Mouse (Mus musculus): ENCODE results near the gene Wdr54. TPM values are rescaled to one million over a fixed set of nuclear protein-coding genes. Genes with fewer than 3 reads are reported as not detected.
A peak's percentile ranks its signal among the peaks of the same experiment; 100 is the strongest.

The Wdr54 gene
- total and polyA plus RNA-seq, 3 experiments, result 1.9 to 10.3 (median 7.8) TPM

GRCm38 (mm10) chr6:83185895-83186861, 30.0 kb upstream of the Wdr54 start:
- TF ChIP-seq TBP (conservative IDR thresholded peaks at IDR 0.05; ENCODE audit: low read depth, low read length), result no peak
- TF ChIP-seq GABPA (IDR thresholded peaks at IDR 0.05; ENCODE audit: insufficient replicate concordance, low read depth, low read length), result no peak
- no peak for TF ChIP-seq UBTF (IDR thresholded peaks at IDR 0.05; ENCODE audit: low read depth, low read length)
- Histone ChIP-seq H3K36me3 (replicated peaks in 1 of 2; ENCODE audit: control insufficient read depth in 1 of 2, insufficient read depth in 1 of 2, low read length in 1 of 2) (peaks cover 46 to 88% of the 10 kb centered on the region in 2 experiments), H3K27ac (ENCODE audit: insufficient read depth, low read depth) (no peak overlapping the region), H3K4me1 (ENCODE audit: control insufficient read depth in 1 of 2, insufficient read depth in 2 of 2) (no peaks in the 10 kb centered on the region), H3K79me2 (replicated peaks; ENCODE audit: control insufficient read depth, extremely low read depth, insufficient read depth, poor library complexity, severe bottlenecking) (no peaks in the 10 kb centered on the region), H3K4me2 (ENCODE audit: insufficient read depth, low read depth, poor library complexity, severe bottlenecking) (no peak overlapping the region), H3K9me3 (replicated peaks; ENCODE audit: low read length) (no peaks in the 10 kb centered on the region), H3K9ac (ENCODE audit: insufficient read depth, low read depth) (no peak overlapping the region), H3K27me3 (replicated peaks) (no peaks in the 10 kb centered on the region), H3K4me3 (replicated peaks in 1 of 3; ENCODE audit: low read depth in 2 of 3, low read length in 2 of 3, poor library complexity in 1 of 3) (no peak overlapping the region)
- DNase-seq (ENCODE audit: extremely low read depth), result no peak
- in situ Hi-C loops (cut with MboI; ENCODE audit: low pct_ligation_motif_present, low pct_unique_long_range_greater_than_20kb, low sequenced_read_pairs) (no loop called here), dilution Hi-C loops (cut with MboI; ENCODE audit: extremely low pct_ligation_motif_present, extremely low pct_unique_long_range_greater_than_20kb, low sequenced_read_pairs) (no loop called here)

GRCm38 (mm10) chr6:83184858-83185435, 28.8 kb upstream of the Wdr54 start:
- Histone ChIP-seq H3K4me3 (replicated peaks in 1 of 3; ENCODE audit: low read depth in 2 of 3, low read length in 2 of 3, poor library complexity in 1 of 3) (no peak overlapping the region), H3K9ac (ENCODE audit: insufficient read depth, low read depth) (no peak overlapping the region), H3K9me3 (replicated peaks; ENCODE audit: low read length) (no peaks in the 10 kb centered on the region), H3K4me1 (ENCODE audit: control insufficient read depth in 1 of 2, insufficient read depth in 2 of 2) (no peaks in the 10 kb centered on the region), H3K27me3 (replicated peaks) (no peaks in the 10 kb centered on the region), H3K27ac (ENCODE audit: insufficient read depth, low read depth) (no peak overlapping the region), H3K36me3 (replicated peaks in 1 of 2; ENCODE audit: control insufficient read depth in 1 of 2, insufficient read depth in 1 of 2, low read length in 1 of 2) (peaks cover 34 to 75% of the 10 kb centered on the region in 2 experiments), H3K79me2 (replicated peaks; ENCODE audit: control insufficient read depth, extremely low read depth, insufficient read depth, poor library complexity, severe bottlenecking) (no peaks in the 10 kb centered on the region), H3K4me2 (ENCODE audit: insufficient read depth, low read depth, poor library complexity, severe bottlenecking) (no peak overlapping the region)
- in situ Hi-C loops (cut with MboI; ENCODE audit: low pct_ligation_motif_present, low pct_unique_long_range_greater_than_20kb, low sequenced_read_pairs), result no loop called here
- DNase-seq (ENCODE audit: extremely low read depth), result peak; percentile 21
- TF ChIP-seq RAD21 (IDR thresholded peaks at IDR 0.05; ENCODE audit: low read depth, low read length), result peak; percentile 18
- no peak for TF ChIP-seq HCFC1 (IDR thresholded peaks at IDR 0.05; ENCODE audit: low read depth, low read length)
- no peak for TF ChIP-seq ZC3H11A (IDR thresholded peaks at IDR 0.05; ENCODE audit: low read depth, low read length)
- no peak for TF ChIP-seq CHD1 (IDR thresholded peaks at IDR 0.05; ENCODE audit: low read depth, low read length)
- no peak for TF ChIP-seq MAFK (IDR thresholded peaks at IDR 0.05; ENCODE audit: insufficient replicate concordance, low read length)
- no peak for TF ChIP-seq BHLHE40 (IDR thresholded peaks at IDR 0.05; ENCODE audit: low read depth, low read length)
- TF ChIP-seq RCOR1 (conservative IDR thresholded peaks at IDR 0.05; ENCODE audit: low read depth, low read length), result no peak
- TF ChIP-seq ETS1 (conservative IDR thresholded peaks at IDR 0.05; ENCODE audit: low read depth, low read length), result no peak
- no peak for TF ChIP-seq KAT2A (IDR thresholded peaks at IDR 0.05; ENCODE audit: insufficient replicate concordance, low read length)
- TF ChIP-seq CTCF (conservative IDR thresholded peaks at IDR 0.05 in 1 of 2, IDR thresholded peaks at IDR 0.05 in 1 of 2; ENCODE audit: low read depth in 2 of 2, low read length in 2 of 2), result peak in 1 of 2 experiments; percentile 52; a peak in 2 of 4 replicates
- TF ChIP-seq SMC3 (IDR thresholded peaks at IDR 0.05; ENCODE audit: low read depth, low read length), result peak; percentile 52
- no peak for TF ChIP-seq USF2 (conservative IDR thresholded peaks at IDR 0.05; ENCODE audit: low read depth, low read length)
- dilution Hi-C loops (cut with MboI; ENCODE audit: extremely low pct_ligation_motif_present, extremely low pct_unique_long_range_greater_than_20kb, low sequenced_read_pairs), result no loop called here

All from CH12.LX (cell line).